Mouse (Mus musculus) intestine, embryonic 14.5 days (tissue): ENCODE measurements around the gene Uri1. TPM values are rescaled to one million over a fixed set of nuclear protein-coding genes. Genes with fewer than 3 reads are reported as not detected.
A peak's percentile ranks its signal among the peaks of the same experiment; 100 is the strongest.

Source experiments
- ATAC-seq: fragments of 200-750 bp; cut with Nextera tagmentation; replicated peaks from 2 replicates; pipeline ENCODE4 v1.8.0; 2017; ENCODE audit warnings: low read depth, moderate number of reproducible peaks, moderate TSS enrichment, moderate library complexity; ENCODE audit not compliant: low FRiP score, low TSS enrichment
- DNase-seq: peaks from one replicate; pipeline ENCODE4 v3.0.0-alpha.2; 2018; ENCODE audit warnings: low spot score
- H3K27ac ChIP-seq: fragments of 300-500 bp; sonication (generic); 2 replicates; pipeline ENCODE4 v1.5.1; 2014; ENCODE audit warnings: low read depth, mild to moderate bottlenecking, control low read depth
- H3K27me3 ChIP-seq: fragments of 300-500 bp; sonication (generic); replicated peaks from 2 replicates; pipeline ENCODE4 v1.6.1; 2014; ENCODE audit warnings: low read length, control low read depth; ENCODE audit not compliant: control insufficient read depth, insufficient read depth
- H3K36me3 ChIP-seq: fragments of 300-500 bp; sonication (generic); 2 replicates; pipeline ENCODE4 v1.6.1; 2014; ENCODE audit warnings: low read length, control low read depth; ENCODE audit not compliant: control insufficient read depth, insufficient read depth
- H3K4me1 ChIP-seq: fragments of 300-500 bp; sonication (generic); replicated peaks from 2 replicates; pipeline ENCODE4 v1.6.1; 2014; ENCODE audit warnings: low read length, control low read depth, mixed read lengths; ENCODE audit not compliant: control insufficient read depth, insufficient read depth
- H3K4me2 ChIP-seq: fragments of 300-500 bp; sonication (generic); 2 replicates; pipeline ENCODE4 v1.6.1; 2014; ENCODE audit warnings: low read length
- H3K4me3 ChIP-seq: fragments of 300-500 bp; sonication (generic); 2 replicates; pipeline ENCODE4 v1.5.1; 2014; ENCODE audit warnings: low read depth, low read length, control low read depth, mixed read lengths
- H3K9ac ChIP-seq: fragments of 300-500 bp; sonication (generic); 2 replicates; pipeline ENCODE4 v1.6.1; 2014; ENCODE audit warnings: mild to moderate bottlenecking, low read length
- H3K9me3 ChIP-seq: fragments of 300-500 bp; sonication (generic); 2 replicates; pipeline ENCODE4 v1.6.1; 2016; ENCODE audit warnings: low read length, control low read depth; ENCODE audit not compliant: control insufficient read depth
- WGBS: fragments of 180-500 bp; shearing (Covaris S2); extraction: QIAGEN DNeasy Blood & Tissue Kit; methylation state at CpG from one replicate; pipeline ENCODE4 v1.1.7; 2014; 5-methylcytosine and 5-hydroxymethylcytosine counted together
- polyA plus RNA-seq: library from polyadenylated mRNA; unstranded; fragments of >200 nt; fragmentation: Nextera tagmentation; extraction: Ambion mirVana; gene quantifications from 2 replicates; pipeline ENCODE4 v1.2.1, GENCODE M21; 2014

The Uri1 gene
- polyA plus RNA-seq, 1 experiment from 2014 or later = 51.6 TPM

- 76% methylated on average over 4 of the region's 4 CpGs for WGBS
- H3K36me3 ChIP-seq = no peaks in the 10 kb centered on the region
- DNase-seq (no peak), ATAC-seq (no peak)
- no peak overlapping the region for H3K4me2 ChIP-seq
- H3K4me3 ChIP-seq = no peak overlapping the region
- no peaks in the 10 kb centered on the region for H3K4me1 ChIP-seq
- H3K9me3 ChIP-seq = no peaks in the 10 kb centered on the region
- H3K27me3 ChIP-seq = no peaks in the 10 kb centered on the region
- no peak overlapping the region for H3K9ac ChIP-seq
- H3K27ac ChIP-seq = no peak overlapping the region
Observed at GRCm38 (mm10) chr7:38024839-38025238, 1.5 kb upstream of the Uri1 start.

GRCm38 (mm10) chr7:38019770-38020169 lies 3.6 kb downstream of the Uri1 start:
- peaks cover 5% of the 10 kb centered on the region; the same call in 1 of the 2 replicates for H3K4me1 ChIP-seq
- 44% methylated on average over 2 of the region's 2 CpGs for WGBS
- H3K4me2 ChIP-seq = peak overlapping the region; percentile 65
- no peak overlapping the region; the same call in 1 of the 2 replicates for H3K9ac ChIP-seq
- H3K36me3 ChIP-seq = no peaks in the 10 kb centered on the region
- H3K27ac ChIP-seq = no peak overlapping the region
- H3K9me3 ChIP-seq = no peaks in the 10 kb centered on the region
- H3K4me3 ChIP-seq = peak overlapping the region; percentile 94
- ATAC-seq (peak; percentile 32), DNase-seq (no peak)
- no peaks in the 10 kb centered on the region for H3K27me3 ChIP-seq

GRCm38 (mm10) chr7:38019369-38019749 lies 4.0 kb downstream of the Uri1 start:
- no peaks in the 10 kb centered on the region for H3K36me3 ChIP-seq
- H3K4me2 ChIP-seq = peak overlapping the region; percentile 65
- 0% methylated on average over 39 of the region's 49 CpGs for WGBS
- H3K27ac ChIP-seq = peak overlapping the region; percentile 85
- H3K4me3 ChIP-seq = peak overlapping the region; percentile 94
- no peaks in the 10 kb centered on the region for H3K9me3 ChIP-seq
- ATAC-seq = peak; percentile 94
- no peaks in the 10 kb centered on the region for H3K27me3 ChIP-seq
- peaks cover 5% of the 10 kb centered on the region; the same call in 1 of the 2 replicates for H3K4me1 ChIP-seq
- DNase-seq = no peak
- peak overlapping the region; percentile 89 for H3K9ac ChIP-seq

GRCm38 (mm10) chr7:38018416-38019368 lies 4.7 kb downstream of the Uri1 start:
- DNase-seq (peak; percentile 91), ATAC-seq (peak; percentile 75)
- H3K9ac ChIP-seq = peak overlapping the region; percentile 89
- peak overlapping the region; percentile 85 for H3K27ac ChIP-seq
- H3K9me3 ChIP-seq = no peaks in the 10 kb centered on the region
- peak overlapping the region; percentile 94 for H3K4me3 ChIP-seq
- no peaks in the 10 kb centered on the region for H3K36me3 ChIP-seq
- H3K4me2 ChIP-seq = peak overlapping the region; percentile 65
- peaks cover 5% of the 10 kb centered on the region; the same call in 1 of the 2 replicates for H3K4me1 ChIP-seq
- WGBS = under 1% methylated on average over 67 of the region's 67 CpGs
- no peaks in the 10 kb centered on the region for H3K27me3 ChIP-seq

- no peak overlapping the region for H3K27ac ChIP-seq
- no peak for DNase-seq
- H3K4me2 ChIP-seq = no peak overlapping the region
- ATAC-seq = no peak
- H3K36me3 ChIP-seq = no peaks in the 10 kb centered on the region
- H3K9me3 ChIP-seq = no peaks in the 10 kb centered on the region
- 60% methylated on average over 5 of the region's 5 CpGs for WGBS
- H3K4me3 ChIP-seq = no peak overlapping the region
- H3K27me3 ChIP-seq = no peaks in the 10 kb centered on the region
- peaks cover 5% of the 10 kb centered on the region; the same call in 1 of the 2 replicates for H3K4me1 ChIP-seq
- H3K9ac ChIP-seq = no peak overlapping the region
Observed at GRCm38 (mm10) chr7:38015356-38015755, 8.0 kb downstream of the Uri1 start.

GRCm38 (mm10) chr7:38013946-38014345 lies 9.4 kb downstream of the Uri1 start:
- Histone ChIP-seq H3K9me3 (no peaks in the 10 kb centered on the region), H3K9ac (no peak overlapping the region), H3K4me3 (no peak overlapping the region), H3K27ac (no peak overlapping the region), H3K4me1 (peaks cover 5% of the 10 kb centered on the region; the same call in 1 of the 2 replicates), H3K4me2 (no peak overlapping the region), H3K27me3 (no peaks in the 10 kb centered on the region), H3K36me3 (no peaks in the 10 kb centered on the region)
- no peak for DNase-seq
- WGBS = 53% methylated on average over 3 of the region's 3 CpGs
- ATAC-seq = no peak

- DNase-seq (no peak), ATAC-seq (no peak)
Observed at GRCm38 (mm10) chr7:38012811-38013210, 10.5 kb downstream of the Uri1 start.

GRCm38 (mm10) chr7:38008359-38008758 lies 15.0 kb downstream of the Uri1 start:
- H3K4me3 ChIP-seq = no peak overlapping the region
- no peaks in the 10 kb centered on the region for H3K27me3 ChIP-seq
- 72% methylated on average over 6 of the region's 6 CpGs for WGBS
- H3K9me3 ChIP-seq = no peaks in the 10 kb centered on the region
- H3K9ac ChIP-seq = no peak overlapping the region
- no peak for DNase-seq
- H3K36me3 ChIP-seq = no peaks in the 10 kb centered on the region
- H3K27ac ChIP-seq = no peak overlapping the region
- no peak overlapping the region for H3K4me2 ChIP-seq
- ATAC-seq = no peak
- H3K4me1 ChIP-seq = no peaks in the 10 kb centered on the region; the same call in 1 of the 2 replicates

More at GRCm38 (mm10) chr7:38012811-38013210, 10.5 kb downstream of the Uri1 start:
- 94% methylated on average over 4 of the region's 4 CpGs for WGBS
- Histone ChIP-seq H3K4me2 (no peak overlapping the region), H3K9ac (no peak overlapping the region), H3K27ac (no peak overlapping the region), H3K27me3 (no peaks in the 10 kb centered on the region), H3K4me1 (peaks cover 3% of the 10 kb centered on the region; the same call in 1 of the 2 replicates), H3K4me3 (no peak overlapping the region), H3K9me3 (no peaks in the 10 kb centered on the region), H3K36me3 (no peaks in the 10 kb centered on the region)
